Mouse (Mus musculus) intestine, embryonic 15.5 days (tissue): Measurements from ENCODE around the gene Zfp870. TPM values are rescaled to one million over a fixed set of nuclear protein-coding genes. Genes with fewer than 3 reads are reported as not detected.
"Not testable (repeated sequence)": the region's sequence is repeated elsewhere in the genome, so short reads cannot be mapped to it uniquely, and the experiment has no call there.

Experiments
- ATAC-seq: fragments of 200-750 bp; cut with Nextera tagmentation; 2 replicates; pipeline ENCODE4 v1.8.0; 2017; ENCODE audit warnings: moderate TSS enrichment, moderate library complexity
- H3K27ac ChIP-seq: fragments of 300-500 bp; sonication (generic); 2 replicates; pipeline ENCODE4 v1.5.1; 2015; ENCODE audit warnings: mild to moderate bottlenecking, inconsistent platforms
- H3K27me3 ChIP-seq: fragments of 300-500 bp; sonication (generic); replicated peaks from 2 replicates; pipeline ENCODE4 v1.6.1; 2015; ENCODE audit warnings: inconsistent platforms
- H3K36me3 ChIP-seq: fragments of 300-500 bp; sonication (generic); 2 replicates; pipeline ENCODE4 v1.6.1; 2015; ENCODE audit warnings: inconsistent platforms
- H3K4me1 ChIP-seq: fragments of 300-500 bp; sonication (generic); replicated peaks from 2 replicates; pipeline ENCODE4 v1.6.1; 2015; ENCODE audit warnings: inconsistent platforms
- H3K4me2 ChIP-seq: fragments of 300-500 bp; sonication (generic); replicated peaks from 2 replicates; pipeline ENCODE4 v1.6.1; 2015; ENCODE audit warnings: mild to moderate bottlenecking, inconsistent platforms
- H3K4me3 ChIP-seq: fragments of 300-500 bp; sonication (generic); replicated peaks from 2 replicates; pipeline ENCODE4 v1.5.1; 2015; ENCODE audit warnings: inconsistent platforms
- H3K9ac ChIP-seq: fragments of 300-500 bp; sonication (generic); 2 replicates; pipeline ENCODE4 v1.6.1; 2015; ENCODE audit warnings: inconsistent platforms
- H3K9me3 ChIP-seq: fragments of 300-500 bp; sonication (generic); 2 replicates; pipeline ENCODE4 v1.6.1; 2016; ENCODE audit warnings: inconsistent platforms
- WGBS: fragments of 180-500 bp; shearing (Covaris S2); methylation state at CpG from one replicate; pipeline ENCODE4 v1.1.7; 2015; 5-methylcytosine and 5-hydroxymethylcytosine counted together
- polyA plus RNA-seq: library from polyadenylated mRNA; unstranded; fragments of >200 nt; fragmentation: Nextera tagmentation; extraction: Ambion mirVana; gene quantifications from 2 replicates; pipeline ENCODE4 v1.2.1, GENCODE M21; 2015

Gene Zfp870
- polyA plus RNA-seq, 1 experiment from 2014 or later: 6.9 TPM

GRCm38 (mm10) chr17:32856713-32857112 lies 34.7 kb downstream of the Zfp870 start:
- not testable (repeated sequence) for H3K36me3 ChIP-seq, H3K9ac ChIP-seq, H3K4me3 ChIP-seq, H3K27me3 ChIP-seq, H3K4me1 ChIP-seq, H3K27ac ChIP-seq, ATAC-seq, H3K9me3 ChIP-seq, H3K4me2 ChIP-seq
- 63% methylated on average over 4 of the region's 6 CpGs for WGBS

- no peaks in the 10 kb centered on the region for H3K9me3 ChIP-seq
- no peaks in the 10 kb centered on the region for H3K4me1 ChIP-seq
- H3K27me3 ChIP-seq: no peaks in the 10 kb centered on the region
- H3K4me2 ChIP-seq: no peak overlapping the region
- no peak overlapping the region for H3K27ac ChIP-seq
- WGBS: 57% methylated on average over 7 of the region's 7 CpGs
- H3K4me3 ChIP-seq: no peak overlapping the region
- H3K9ac ChIP-seq: no peak overlapping the region
- no peak for ATAC-seq
- no peaks in the 10 kb centered on the region for H3K36me3 ChIP-seq
These were observed 39.9 kb downstream of the Zfp870 start for GRCm38 (mm10) chr17:32851581-32851980.

GRCm38 (mm10) chr17:32841388-32841787 lies 50.1 kb downstream of the Zfp870 start:
- WGBS: 78% methylated on average over 2 of the region's 2 CpGs
- Histone ChIP-seq H3K4me1 (no peaks in the 10 kb centered on the region; the same call in 1 of the 2 replicates), H3K4me3 (no peak overlapping the region), H3K27ac (no peak overlapping the region), H3K4me2 (no peak overlapping the region), H3K9me3 (no peaks in the 10 kb centered on the region), H3K27me3 (no peaks in the 10 kb centered on the region), H3K9ac (no peak overlapping the region), H3K36me3 (no peaks in the 10 kb centered on the region)
- no peak for ATAC-seq

GRCm38 (mm10) chr17:32839083-32839802 lies 52.2 kb downstream of the Zfp870 start:
- Histone ChIP-seq H3K4me2 (peak overlapping the region; percentile 38), H3K27ac (0 out of 2 replicates have a peak overlapping the region, but pooled peaks have one; percentile 27), H3K4me3 (no peak overlapping the region), H3K27me3 (no peaks in the 10 kb centered on the region), H3K9me3 (no peaks in the 10 kb centered on the region), H3K36me3 (no peaks in the 10 kb centered on the region), H3K9ac (no peak overlapping the region), H3K4me1 (no peaks in the 10 kb centered on the region; the same call in 1 of the 2 replicates)
- peak; percentile 91 for ATAC-seq
- WGBS: 32% methylated on average over 15 of the region's 15 CpGs

- H3K27me3 ChIP-seq: no peaks in the 10 kb centered on the region
- peak overlapping the region; percentile 64 for H3K4me2 ChIP-seq
- 35% methylated on average over 3 of the region's 3 CpGs for WGBS
- no peak overlapping the region for H3K9ac ChIP-seq
- no peak for ATAC-seq
- peaks cover 5% of the 10 kb centered on the region; the same call in 1 of the 2 replicates for H3K36me3 ChIP-seq
- H3K9me3 ChIP-seq: no peaks in the 10 kb centered on the region
- H3K4me3 ChIP-seq: peak overlapping the region; percentile 68
- H3K27ac ChIP-seq: no peak overlapping the region
- no peaks in the 10 kb centered on the region for H3K4me1 ChIP-seq
These were observed 61.0 kb downstream of the Zfp870 start for GRCm38 (mm10) chr17:32830418-32830782.

- Histone ChIP-seq H3K4me3 (peak within 1 kb of the TSS; percentile 68), H3K36me3 (peaks cover 5% of the 10 kb centered on the region; the same call in 1 of the 2 replicates), H3K9ac (peak within 1 kb of the TSS; percentile 89), H3K4me1 (no peaks in the 10 kb centered on the region), H3K27ac (peak within 1 kb of the TSS; percentile 66), H3K9me3 (no peaks in the 10 kb centered on the region), H3K27me3 (no peaks in the 10 kb centered on the region), H3K4me2 (peak within 1 kb of the TSS; percentile 64)
- ATAC-seq: peak; percentile 99
- WGBS: 1% methylated on average over 35 of the region's 35 CpGs
These were observed 61.7 kb downstream of the Zfp870 start, which contains the start of gene Zfp799 for GRCm38 (mm10) chr17:32829540-32830417. Gene Zfp799 (minus strand): TSS chr17:32830261.

Other genes with a start within 250 kb of the Zfp870 start
- 13.4 and 16.8 TPM in 2 replicates for gene Cyp4f40, start 232.7 kb downstream of the Zfp870 start, polyA plus RNA-seq
- 0.60 and 0.72 TPM in 2 replicates for gene Cyp4f15, start 206.0 kb downstream of the Zfp870 start, polyA plus RNA-seq
- 26.7 and 28.9 TPM in 2 replicates for gene Zfp871, start 103.4 kb downstream of the Zfp870 start, polyA plus RNA-seq
- gene Zfp811, start 81.7 kb downstream of the Zfp870 start, polyA plus RNA-seq: 3.4 and 4.1 TPM in 2 replicates
- gene Zfp799, start 61.4 kb downstream of the Zfp870 start, polyA plus RNA-seq: 9.9 and 10.5 TPM in 2 replicates
- gene Cyp4f14, start 25.7 kb upstream of the Zfp870 start, polyA plus RNA-seq: 2.7 and 2.9 TPM in 2 replicates
- 21.1 and 22.4 TPM in 2 replicates for gene Cyp4f13, start 55.8 kb upstream of the Zfp870 start, polyA plus RNA-seq
- gene Zfp472, start 74.2 kb upstream of the Zfp870 start, polyA plus RNA-seq: 10.0 and 10.7 TPM in 2 replicates
- 9.1 and 9.4 TPM in 2 replicates for gene Zfp952, start 101.5 kb upstream of the Zfp870 start, polyA plus RNA-seq
- gene Zfp763, start 141.8 kb upstream of the Zfp870 start, polyA plus RNA-seq: 9.4 and 11.1 TPM in 2 replicates
- not detected in 2 replicates for gene 4921501E09Rik, start 176.4 kb upstream of the Zfp870 start, polyA plus RNA-seq
- gene Zfp563, start 197.7 kb upstream of the Zfp870 start, polyA plus RNA-seq: 4.1 and 7.8 TPM in 2 replicates
- gene Morc2b, start 248.0 kb upstream of the Zfp870 start, polyA plus RNA-seq: 0.08 TPM in 1 of 2 replicates, not detected in the other